Mouse (Mus musculus) brown adipose tissue, adult 24 weeks (tissue): ENCODE measurements around the gene Atmin. TPM values are rescaled to one million over a fixed set of nuclear protein-coding genes. Genes with fewer than 3 reads are reported as not detected.

Source experiments
- H3K27ac ChIP-seq: fragments of 200-500 bp; replicated peaks from 2 replicates; pipeline ENCODE4 v1.5.1; 2012; ENCODE audit warnings: low read depth, mild to moderate bottlenecking, low read length
- H3K4me1 ChIP-seq: fragments of 200-500 bp; 2 replicates; pipeline ENCODE4 v1.6.1; 2012; ENCODE audit warnings: low read length, mixed read lengths; ENCODE audit not compliant: control insufficient read depth, insufficient read depth, insufficient read length
- H3K4me3 ChIP-seq: fragments of 200-500 bp; 2 replicates; pipeline ENCODE4 v1.5.1; 2012; ENCODE audit warnings: low read depth, mild to moderate bottlenecking, low read length, moderate library complexity; ENCODE audit not compliant: insufficient read depth
- polyA plus RNA-seq: library from polyadenylated mRNA; stranded (reverse); fragments of >200 nt; gene quantifications from 2 replicates; pipeline ENCODE4 v1.2.4, GENCODE M21; 2012; ENCODE audit not compliant: missing spikeins, insufficient read depth, insufficient read length

Atmin gene
- 5.1 and 8.7 TPM in 2 replicates for polyA plus RNA-seq

DNA sequence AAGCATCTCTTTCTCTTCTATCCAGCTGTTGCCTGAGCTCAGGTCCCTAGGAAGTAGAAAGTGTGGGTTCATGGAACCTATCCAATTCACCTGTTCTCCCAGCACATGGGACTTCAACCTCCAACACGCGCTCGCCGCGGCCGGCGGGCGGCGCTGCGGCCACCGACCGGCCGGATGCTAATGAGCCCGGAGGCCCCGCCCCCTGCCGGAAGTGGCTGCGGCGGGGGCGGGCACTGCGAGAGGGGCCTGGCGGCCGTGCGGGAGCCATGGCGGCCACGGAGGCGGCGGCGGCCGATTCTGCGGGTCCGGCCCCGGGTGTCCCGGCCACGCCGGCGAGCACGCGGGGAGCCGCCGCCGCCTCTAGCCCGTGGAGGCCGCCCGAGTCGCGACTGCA, at the start of gene Atmin:
TSS of gene Atmin (plus strand) at position 233 of the 394 bp plus-strand sequence.
- H3K4me3 ChIP-seq: peak within 1 kb of the TSS; percentile 96
- H3K4me1 ChIP-seq: peaks cover 8% of the 10 kb centered on the region
- H3K27ac ChIP-seq: 0 out of 2 replicates have a peak within 1 kb of the TSS, but pooled peaks have one; percentile 18

DNA sequence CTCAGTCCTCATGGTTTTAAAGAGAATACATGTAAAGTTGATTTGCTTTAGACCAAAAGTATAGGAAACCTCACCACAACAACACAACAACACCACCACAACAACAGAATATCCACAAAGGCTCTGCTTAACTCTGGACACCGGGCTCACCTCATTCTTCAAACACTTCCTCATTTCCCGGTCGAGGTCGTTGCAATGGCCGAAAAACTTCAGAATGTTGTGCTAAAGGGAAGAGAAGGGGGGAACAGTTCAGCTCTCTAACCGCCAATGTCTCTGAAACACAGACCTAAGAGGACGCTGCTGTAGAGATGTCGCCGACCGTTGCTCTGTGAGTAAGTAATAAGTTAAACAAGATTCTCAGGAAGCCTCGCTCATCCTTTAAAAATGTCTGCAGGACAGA, 49.3 kb upstream of the Atmin start:
- Histone ChIP-seq H3K4me3 (no peak overlapping the region), H3K4me1 (no peaks in the 10 kb centered on the region), H3K27ac (no peak overlapping the region)

GRCm38 (mm10) chr8:116895521-116895920, 47.7 kb upstream of the Atmin start:
- Histone ChIP-seq H3K4me1 (no peaks in the 10 kb centered on the region), H3K4me3 (no peak overlapping the region), H3K27ac (no peak overlapping the region)

GRCm38 (mm10) chr8:116904736-116905135, 38.5 kb upstream of the Atmin start:
- H3K4me1 ChIP-seq: no peaks in the 10 kb centered on the region
- H3K4me3 ChIP-seq: no peak overlapping the region
- H3K27ac ChIP-seq: no peak overlapping the region

GRCm38 (mm10) chr8:116905252-116905651, 37.9 kb upstream of the Atmin start:
- Histone ChIP-seq H3K27ac (no peak overlapping the region), H3K4me1 (no peaks in the 10 kb centered on the region)

DNA sequence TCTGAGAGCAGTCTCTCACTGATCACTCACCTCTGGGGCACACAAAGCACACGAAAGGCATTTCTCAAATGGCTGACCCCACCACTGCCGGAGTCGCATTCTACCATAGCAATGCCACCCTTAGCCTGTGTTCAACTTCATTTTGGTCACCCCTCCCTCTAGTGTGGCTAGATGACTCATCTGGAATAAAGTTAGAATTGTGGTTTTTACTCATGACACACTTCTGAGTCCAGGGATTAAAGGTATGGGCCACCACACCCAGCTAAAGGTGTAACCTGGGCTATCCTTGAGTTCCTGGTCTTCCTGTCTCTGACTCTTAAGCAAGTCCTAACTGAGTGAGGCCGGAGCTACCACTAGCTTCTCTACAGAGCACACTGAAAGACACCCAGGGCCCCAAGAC, 37.4 kb upstream of the Atmin start:
- Histone ChIP-seq H3K27ac (no peak overlapping the region), H3K4me1 (no peaks in the 10 kb centered on the region), H3K4me3 (no peak overlapping the region)

More at GRCm38 (mm10) chr8:116905252-116905651, 37.9 kb upstream of the Atmin start:
- no peak overlapping the region for H3K4me3 ChIP-seq

DNA sequence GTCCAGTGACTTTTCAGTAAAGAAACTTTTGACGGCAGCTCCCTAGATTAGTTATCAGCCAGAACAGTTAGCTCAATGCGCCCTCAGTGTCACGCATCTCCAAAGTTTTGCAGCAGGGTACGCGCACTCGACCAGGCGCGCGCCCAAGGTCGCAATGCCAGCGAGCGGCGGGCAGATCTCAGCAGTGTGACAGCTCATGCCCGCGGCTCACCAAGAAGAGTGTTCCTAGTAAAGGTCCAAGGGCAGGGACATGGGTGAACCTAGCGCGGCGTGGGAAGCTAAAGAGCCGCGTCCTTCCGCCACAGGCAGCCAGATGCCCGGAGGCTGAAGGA, 22.2 kb upstream of the Atmin start:
- H3K4me1 ChIP-seq: no peaks in the 10 kb centered on the region
- H3K27ac ChIP-seq: peak overlapping the region; percentile 77
- H3K4me3 ChIP-seq: peak overlapping the region; percentile 74

- H3K27ac ChIP-seq: peak within 1 kb of the TSS; percentile 94
- H3K4me3 ChIP-seq: peak within 1 kb of the TSS; percentile 74
- no peaks in the 10 kb centered on the region for H3K4me1 ChIP-seq
Observed at GRCm38 (mm10) chr8:116921337-116922059, 21.7 kb upstream of the Atmin start, which contains the start of the genes Cmc2 and Cenpn. Gene Cmc2 (minus strand): TSS chr8:116921455. Gene Cenpn (plus strand): TSS chr8:116921730.

DNA sequence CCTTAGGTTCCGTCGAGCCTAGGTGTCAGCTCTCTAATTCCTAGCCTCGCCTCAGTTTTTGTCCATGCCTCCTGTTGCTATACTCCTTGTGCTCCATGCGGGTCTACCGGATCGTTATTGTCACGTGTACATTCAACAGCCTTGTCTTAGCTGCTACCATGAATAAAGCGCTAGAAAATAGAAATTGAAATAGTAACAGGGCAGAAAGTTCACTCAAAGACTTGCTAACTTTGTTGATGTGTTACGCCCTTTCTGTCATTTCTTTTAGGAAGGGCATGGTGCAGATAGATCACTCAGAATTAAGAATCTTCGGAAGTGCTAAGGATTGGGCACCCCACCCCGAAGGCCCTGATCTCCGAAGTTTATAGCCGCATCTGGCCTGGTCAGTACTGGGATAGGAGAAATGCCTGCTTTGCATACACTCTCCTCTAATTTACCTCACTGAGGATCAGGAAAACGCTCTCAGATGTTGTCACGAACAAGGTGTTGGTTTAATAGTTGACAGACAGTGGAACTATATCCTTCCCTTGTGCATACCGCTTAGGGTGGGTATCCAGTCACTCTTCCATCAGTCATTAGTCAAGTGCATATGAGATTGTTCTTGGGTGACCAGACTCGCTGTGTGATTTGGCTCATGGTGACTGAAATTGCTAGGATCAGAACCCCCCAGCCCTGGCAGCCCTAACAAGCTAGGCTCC, 21.0 kb upstream of the Atmin start:
- Histone ChIP-seq H3K27ac (peak overlapping the region; percentile 68), H3K4me1 (no peaks in the 10 kb centered on the region), H3K4me3 (peak overlapping the region; percentile 74)

DNA sequence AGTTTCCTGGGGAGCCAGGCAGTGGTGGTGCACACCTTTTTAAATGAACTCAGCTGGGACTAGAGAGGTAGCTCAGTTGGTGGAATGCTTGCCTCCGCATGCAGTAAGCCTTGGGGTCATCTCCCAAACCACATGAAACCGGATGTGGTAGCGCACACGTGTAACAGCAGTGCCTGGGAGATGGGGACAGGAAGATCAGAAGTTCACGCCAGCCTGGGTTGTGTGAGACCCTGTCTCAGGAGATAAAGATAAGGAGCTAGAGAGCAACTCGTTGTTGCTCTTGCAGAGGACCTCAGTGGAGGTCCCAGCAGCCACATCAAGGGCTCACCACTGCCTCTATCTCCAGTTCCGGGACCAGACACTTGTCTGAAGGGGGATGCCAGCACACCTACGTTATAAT, 19.7 kb upstream of the Atmin start:
- no peak overlapping the region for H3K27ac ChIP-seq
- H3K4me3 ChIP-seq: no peak overlapping the region
- no peaks in the 10 kb centered on the region for H3K4me1 ChIP-seq

- Histone ChIP-seq H3K4me3 (no peak overlapping the region), H3K27ac (no peak overlapping the region), H3K4me1 (no peaks in the 10 kb centered on the region)
Observed at GRCm38 (mm10) chr8:116927880-116928279, 15.3 kb upstream of the Atmin start.

- Histone ChIP-seq H3K4me3 (no peak overlapping the region), H3K4me1 (no peaks in the 10 kb centered on the region), H3K27ac (no peak overlapping the region)
Observed at GRCm38 (mm10) chr8:116928588-116928987, 14.6 kb upstream of the Atmin start.

GRCm38 (mm10) chr8:116934976-116935375, 8.2 kb upstream of the Atmin start:
- Histone ChIP-seq H3K4me3 (no peak overlapping the region), H3K27ac (no peak overlapping the region)

DNA sequence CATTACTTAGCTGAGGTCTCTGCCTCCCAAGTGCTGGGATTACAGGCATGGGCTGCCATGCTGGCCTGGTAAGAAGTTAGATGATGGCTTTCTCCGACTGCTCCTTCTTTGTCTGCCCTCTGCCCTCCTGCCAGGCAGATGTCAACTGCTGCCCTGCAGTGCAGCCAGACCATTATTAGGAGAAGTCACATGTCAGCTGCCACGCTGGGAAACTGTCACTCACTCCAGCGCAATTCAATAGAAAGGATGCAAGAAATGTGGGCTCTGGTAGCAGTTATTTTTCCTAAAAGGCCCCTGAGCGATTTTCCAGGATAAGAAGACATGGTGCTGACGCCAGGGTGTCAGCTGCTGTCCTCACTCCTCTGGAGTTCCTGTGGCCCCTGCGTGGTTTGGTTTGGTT, 7.7 kb upstream of the Atmin start:
- no peaks in the 10 kb centered on the region for H3K4me1 ChIP-seq
- no peak overlapping the region for H3K27ac ChIP-seq
- no peak overlapping the region for H3K4me3 ChIP-seq

More at GRCm38 (mm10) chr8:116934976-116935375, 8.2 kb upstream of the Atmin start:
- H3K4me1 ChIP-seq: no peaks in the 10 kb centered on the region

- Histone ChIP-seq H3K4me1 (peaks cover 8% of the 10 kb centered on the region), H3K27ac (no peak overlapping the region), H3K4me3 (no peak overlapping the region)
Observed at GRCm38 (mm10) chr8:116942284-116943058, 722 bp upstream of the Atmin start.
